In the genomic region with DNA sequence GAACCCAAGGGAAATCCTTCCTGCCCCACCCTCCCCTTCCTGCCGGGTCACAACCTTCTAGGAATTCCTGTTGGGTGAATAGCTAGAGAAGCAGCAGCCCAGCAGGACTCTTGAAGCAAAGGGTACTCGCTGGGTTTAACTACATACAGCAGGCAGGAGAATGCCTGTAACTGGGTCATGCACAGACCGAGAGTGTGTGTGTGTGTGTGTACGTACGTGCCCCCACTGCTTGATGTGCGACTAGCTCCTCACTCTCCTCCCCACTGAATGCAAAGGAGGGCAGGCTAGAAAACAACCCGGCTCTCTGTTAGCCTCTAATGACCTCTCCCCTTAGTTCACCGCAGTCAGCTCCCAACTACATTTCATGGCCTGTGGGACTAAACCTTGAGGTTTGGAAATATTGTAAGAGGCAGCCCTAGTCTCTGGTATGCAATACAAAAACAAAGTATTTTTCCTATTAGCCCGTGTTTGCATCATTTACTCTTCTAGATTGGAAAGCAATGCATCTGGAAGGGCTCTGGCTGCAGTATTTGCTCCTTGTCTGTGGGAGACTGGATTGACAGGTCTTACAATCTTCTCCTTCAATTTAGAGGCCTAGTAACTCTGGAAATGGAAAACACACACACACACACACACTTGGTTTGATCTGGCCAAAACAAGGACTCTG, we compare ENCODE assay signal across 17 mouse cellular contexts. TPM values are rescaled to one million over a fixed set of nuclear protein-coding genes. Genes with fewer than 3 reads are reported as not detected.
A peak's percentile ranks its signal among the peaks of the same experiment; 100 is the strongest.
DNase-seq lines count a peak whose midpoint lies in the region; ATAC-seq and TF ChIP-seq lines count a peak whose summit lies in the region.
"Had no signal": no experiment of that assay in that cellular context is flagged by ENCODE, and none has a peak within 500 bp of the region (broad histone marks: within the 10 kb centered on the region; RNA-seq: fewer than 3 reads in every experiment).

No protein-coding gene starts in this region.

- no peak; a peak in 1 of 4 replicates for TF ChIP-seq POLR2A in MEL (IDR thresholded peaks at IDR 0.05; ENCODE audit: control insufficient read depth in 1 of 2, insufficient read depth in 1 of 2, low read depth in 1 of 2, low read length in 2 of 2, poor library complexity in 1 of 2)

- peaks cover 26% of the 10 kb centered on the region for H3K4me1 ChIP-seq in heart, embryonic 10.5 days
- H3K4me1 ChIP-seq in MEL (ENCODE audit: control insufficient read depth in 1 of 2, insufficient read depth in 2 of 2, low read length in 2 of 2) = peaks cover 2 to 7% of the 10 kb centered on the region in 2 experiments; a peak in 3 of 4 replicates
- peaks cover 36% of the 10 kb centered on the region for H3K4me1 ChIP-seq in neural tube, embryonic 15.5 days
- 0 out of 2 replicates have a peak, but pooled peaks cover 3% of the 10 kb centered on the region for H3K4me1 ChIP-seq in hindbrain, embryonic 11.5 days (replicated peaks; ENCODE audit: control insufficient read depth, insufficient read depth, low read length)

- no peak for TF ChIP-seq CTCF in MEL (IDR thresholded peaks at IDR 0.05 in 2 of 3, conservative IDR thresholded peaks at IDR 0.05 in 1 of 3; ENCODE audit: control insufficient read depth in 1 of 3, insufficient read depth in 1 of 3, low read depth in 2 of 3, low read length in 3 of 3, poor library complexity in 1 of 3, severe bottlenecking in 1 of 3)

- peak; percentile 30 to 46 for DNase-seq in heart, postnatal 10 days
- DNase-seq in heart, embryonic 10.5 days (ENCODE audit: low spot score) = no peak
- DNase-seq in MEL (ENCODE audit: low read depth, low spot score) (peak; percentile 13), ZHBTc4 (ENCODE audit: low read depth, low spot score) (peak; percentile 41)
- peak; percentile 65 for DNase-seq in fibroblast of lung, adult 2 months (ENCODE audit: low read depth)
- DNase-seq in thymus, postnatal 4 days = no peak
- no peak for DNase-seq in hindbrain, embryonic 11.5 days (ENCODE audit: low spot score)
- DNase-seq: adrenal gland, adult 8-10 months; cerebellum, adult 9-10 months; kidney, adult 18-20 months; kidney, postnatal 4 days; liver, embryonic 13.5 days; thymus, postnatal 36 days had no signal

- H3K9me3 ChIP-seq in heart, embryonic 10.5 days = no peaks in the 10 kb centered on the region
- H3K9me3 ChIP-seq in MEL (replicated peaks; ENCODE audit: insufficient read depth, low read length) = no peaks in the 10 kb centered on the region
- no peaks in the 10 kb centered on the region for H3K9me3 ChIP-seq in neural tube, embryonic 15.5 days (replicated peaks)
- no peaks in the 10 kb centered on the region for H3K9me3 ChIP-seq in hindbrain, embryonic 11.5 days (ENCODE audit: control insufficient read depth, low read length)
- H3K9me3 ChIP-seq: hindbrain, embryonic 15.5 days; liver, embryonic 13.5 days; stomach, embryonic 15.5 days had no signal

- no peak overlapping the region for H3K4me3 ChIP-seq in heart, embryonic 10.5 days
- H3K4me3 ChIP-seq in MEL (ENCODE audit: control insufficient read depth in 1 of 2, insufficient read depth in 1 of 2, low read depth in 2 of 2, low read length in 2 of 2) = no peak overlapping the region
- H3K4me3 ChIP-seq in neural tube, embryonic 15.5 days (replicated peaks) = no peak overlapping the region
- no peak overlapping the region for H3K4me3 ChIP-seq in hindbrain, embryonic 11.5 days (ENCODE audit: low read depth, low read length)
- H3K4me3 ChIP-seq: hindbrain, embryonic 15.5 days; liver, embryonic 13.5 days; stomach, embryonic 15.5 days had no signal

- ATAC-seq in neural tube, embryonic 15.5 days (ENCODE audit: low FRiP score) = no peak
- ATAC-seq in hindbrain, embryonic 11.5 days (ENCODE audit: low FRiP score) = no peak
- ATAC-seq: lung, postnatal 0 days had no signal

- H3K4me2 ChIP-seq in neural tube, embryonic 15.5 days = no peak overlapping the region
- no peak overlapping the region for H3K4me2 ChIP-seq in hindbrain, embryonic 11.5 days (replicated peaks; ENCODE audit: low read depth, low read length)
- H3K4me2 ChIP-seq: hindbrain, embryonic 15.5 days; liver, embryonic 13.5 days; stomach, embryonic 15.5 days had no signal

- H3K27me3 ChIP-seq in heart, embryonic 10.5 days (ENCODE audit: insufficient read depth, poor library complexity, severe bottlenecking) = no peaks in the 10 kb centered on the region
- H3K27me3 ChIP-seq in MEL (ENCODE audit: control insufficient read depth in 1 of 2, insufficient read depth in 2 of 2, low read length in 2 of 2) = no peaks in the 10 kb centered on the region
- no peaks in the 10 kb centered on the region for H3K27me3 ChIP-seq in neural tube, embryonic 15.5 days (replicated peaks)
- no peaks in the 10 kb centered on the region for H3K27me3 ChIP-seq in hindbrain, embryonic 11.5 days (ENCODE audit: control insufficient read depth, insufficient read depth, low read length)
- H3K27me3 ChIP-seq: hindbrain, embryonic 15.5 days; stomach, embryonic 15.5 days had no signal

- no peak overlapping the region for H3K9ac ChIP-seq in MEL (ENCODE audit: control insufficient read depth, low read depth, low read length, poor library complexity, severe bottlenecking)
- H3K9ac ChIP-seq in neural tube, embryonic 15.5 days (replicated peaks) = no peak overlapping the region
- H3K9ac ChIP-seq in hindbrain, embryonic 11.5 days (ENCODE audit: low read depth, low read length) = no peak overlapping the region
- H3K9ac ChIP-seq: hindbrain, embryonic 15.5 days; liver, embryonic 13.5 days; stomach, embryonic 15.5 days had no signal

- no peak for TF ChIP-seq RAD21 in MEL (IDR thresholded peaks at IDR 0.05; ENCODE audit: low read depth, low read length)

- no peak overlapping the region for H3K27ac ChIP-seq in heart, embryonic 10.5 days
- H3K27ac ChIP-seq in MEL (ENCODE audit: control insufficient read depth, low read depth, low read length) = no peak overlapping the region
- no peak overlapping the region for H3K27ac ChIP-seq in neural tube, embryonic 15.5 days (replicated peaks)
- H3K27ac ChIP-seq in hindbrain, embryonic 11.5 days (ENCODE audit: low read depth, low read length) = no peak overlapping the region
- H3K27ac ChIP-seq: hindbrain, embryonic 15.5 days; liver, embryonic 13.5 days; stomach, embryonic 15.5 days had no signal

- intact Hi-C loops in heart, postnatal 10 days (cut with DNase I) = no loop called here

- H3K79me2 ChIP-seq in MEL (ENCODE audit: control insufficient read depth, insufficient read depth, low read length, poor library complexity) = peaks cover 10% of the 10 kb centered on the region

- peaks cover 75% of the 10 kb centered on the region for H3K36me3 ChIP-seq in heart, embryonic 10.5 days
- peaks cover 9 to 18% of the 10 kb centered on the region in 2 experiments for H3K36me3 ChIP-seq in MEL (ENCODE audit: control insufficient read depth in 1 of 2, insufficient read depth in 2 of 2, low read length in 2 of 2)
- H3K36me3 ChIP-seq in neural tube, embryonic 15.5 days = peaks cover 62% of the 10 kb centered on the region
- peaks cover 12% of the 10 kb centered on the region for H3K36me3 ChIP-seq in hindbrain, embryonic 11.5 days (ENCODE audit: control insufficient read depth, insufficient read depth, low read length)

- TF ChIP-seq EP300 in MEL (IDR thresholded peaks at IDR 0.05; ENCODE audit: low read depth in 1 of 2, low read length in 2 of 2) = no peak

- 84% methylated on average over 9 of the region's 9 CpGs for WGBS in heart, embryonic 10.5 days
- WGBS in neural tube, embryonic 15.5 days = 88% methylated on average over 9 of the region's 9 CpGs
- WGBS in hindbrain, embryonic 11.5 days = 79% methylated on average over 9 of the region's 9 CpGs

TF ChIP-seq in MEL, 35 proteins besides CTCF, POLR2A, EP300 and RAD21:
- TF ChIP-seq SIN3A (IDR thresholded peaks at IDR 0.05; ENCODE audit: low read length) (no peak), ZMIZ1 (IDR thresholded peaks at IDR 0.05; ENCODE audit: low read depth, low read length) (no peak), HCFC1 (IDR thresholded peaks at IDR 0.05; ENCODE audit: low read depth, low read length) (no peak), MYB (IDR thresholded peaks at IDR 0.05; ENCODE audit: low read depth, low read length) (no peak), NELFE (IDR thresholded peaks at IDR 0.05; ENCODE audit: low read depth, low read length) (no peak), MEF2A (IDR thresholded peaks at IDR 0.05; ENCODE audit: extremely low read depth, insufficient replicate concordance, low read depth, low read length, poor library complexity, severe bottlenecking) (no peak)

RNA-seq across cellular contexts. Expression of gene Slc25a4, which starts 6.0 kb away (rescaled TPM):
- 1,000 to 10,000 TPM; 3,766 to 3,984 TPM for total RNA-seq in heart, postnatal 10 days (2021)
- 1,300 and 1,795 TPM in 2 replicates for polyA plus RNA-seq in heart, embryonic 10.5 days (2016; fragmentation: Nextera tagmentation; extraction: Ambion mirVana)
- total RNA-seq in MEL (2012; rRNA removed) = 311 and 342 TPM in 2 replicates
- 100 to 1,000 TPM; 188 to 471 TPM for polyA plus RNA-seq in MEL (2012; ENCODE audit: insufficient read depth in 1 of 2, insufficient read length in 2 of 2, low read depth in 1 of 2, low replicate concordance in 2 of 2, missing spikeins in 1 of 2)
- polyA plus RNA-seq in neural tube, embryonic 15.5 days (2015; fragmentation: Nextera tagmentation; extraction: Ambion mirVana) = 979 and 1,100 TPM in 2 replicates
- polyA plus RNA-seq in hindbrain, embryonic 11.5 days (2014; fragmentation: Nextera tagmentation; extraction: Ambion mirVana) = 486 and 529 TPM in 2 replicates

RNA-seq across cellular contexts. Expression of gene Snx25, which starts 53.1 kb away (rescaled TPM):
- total RNA-seq in heart, postnatal 10 days (2021) = 10 to 100 TPM; 13.2 to 13.7 TPM
- polyA plus RNA-seq in heart, embryonic 10.5 days (2016; fragmentation: Nextera tagmentation; extraction: Ambion mirVana) = 2.3 and 3.7 TPM in 2 replicates
- 20.0 and 25.1 TPM in 2 replicates for total RNA-seq in MEL (2012; rRNA removed)
- 10 to 100 TPM in 1 of 2 experiments, not detected in 1; 23.1 TPM for polyA plus RNA-seq in MEL (2012; ENCODE audit: insufficient read depth in 1 of 2, insufficient read length in 2 of 2, low read depth in 1 of 2, low replicate concordance in 2 of 2, missing spikeins in 1 of 2)
- 11.2 and 12.0 TPM in 2 replicates for polyA plus RNA-seq in neural tube, embryonic 15.5 days (2015; fragmentation: Nextera tagmentation; extraction: Ambion mirVana)
- polyA plus RNA-seq in hindbrain, embryonic 11.5 days (2014; fragmentation: Nextera tagmentation; extraction: Ambion mirVana) = 5.7 and 7.9 TPM in 2 replicates

RNA-seq across cellular contexts. Expression of gene Cfap97, which starts 53.5 kb away (rescaled TPM):
- total RNA-seq in heart, postnatal 10 days (2021) = 10 to 100 TPM; 13.4 to 16.5 TPM
- 18.0 and 20.8 TPM in 2 replicates for polyA plus RNA-seq in heart, embryonic 10.5 days (2016; fragmentation: Nextera tagmentation; extraction: Ambion mirVana)
- total RNA-seq in MEL (2012; rRNA removed) = 8.5 TPM in 2 replicates
- polyA plus RNA-seq in MEL (2012; ENCODE audit: insufficient read depth in 1 of 2, insufficient read length in 2 of 2, low read depth in 1 of 2, low replicate concordance in 2 of 2, missing spikeins in 1 of 2) = 1 to 10 TPM in 1 of 2 experiments, not detected in 1; 9.3 TPM
- 25.0 and 26.5 TPM in 2 replicates for polyA plus RNA-seq in neural tube, embryonic 15.5 days (2015; fragmentation: Nextera tagmentation; extraction: Ambion mirVana)
- polyA plus RNA-seq in hindbrain, embryonic 11.5 days (2014; fragmentation: Nextera tagmentation; extraction: Ambion mirVana) = 18.5 and 21.9 TPM in 2 replicates

Comparison
In these comparisons a context has a peak if more than half of its experiments do, and no peak if none do; other contexts are left out.
1. DNase-seq: peak in heart, postnatal 10 days (2 of 2), MEL (single experiment), ZHBTc4 (single experiment) and fibroblast of lung, adult 2 months (single experiment); none in heart, embryonic 10.5 days (single experiment), thymus, postnatal 4 days (single experiment) and hindbrain, embryonic 11.5 days (single experiment).